Mouse (Mus musculus) spleen, adult 2 months (tissue): ENCODE measurements around the gene Gm10273. TPM values are rescaled to one million over a fixed set of nuclear protein-coding genes. Genes with fewer than 3 reads are reported as not detected.

Source experiments
- DNase-seq, 2 experiments: peaks; one replicate each; pipeline versions ENCODE4 v3.0.0 to v3.0.0-alpha.2; 2012 to 2021; ENCODE audit warnings: low spot score in 2 of 2, low read depth in 1 of 2
- H3K27ac ChIP-seq: fragments of 200-500 bp; 2 replicates; pipeline ENCODE4 v1.5.1; 2012; ENCODE audit warnings: low read length, inconsistent platforms; ENCODE audit not compliant: insufficient read depth
- H3K27me3 ChIP-seq: fragments of 200-500 bp; 2 replicates; pipeline ENCODE4 v1.6.1; 2012; ENCODE audit warnings: mild to moderate bottlenecking, moderate library complexity, low read length, inconsistent platforms; ENCODE audit not compliant: control insufficient read depth, insufficient read depth
- H3K36me3 ChIP-seq: fragments of 200-500 bp; 2 replicates; pipeline ENCODE4 v1.6.1; 2012; ENCODE audit warnings: mild to moderate bottlenecking, low read length, inconsistent platforms; ENCODE audit not compliant: control insufficient read depth, insufficient read depth
- H3K4me1 ChIP-seq: fragments of 200-500 bp; 2 replicates; pipeline ENCODE4 v1.6.1; 2011; ENCODE audit warnings: inconsistent platforms; ENCODE audit not compliant: control insufficient read depth, insufficient read depth, insufficient read length
- H3K4me3 ChIP-seq: fragments of 200-500 bp; 2 replicates; pipeline ENCODE4 v1.5.1; 2011; ENCODE audit warnings: mild to moderate bottlenecking, inconsistent platforms; ENCODE audit not compliant: insufficient read depth, insufficient read length; ENCODE audit errors: extremely low read depth
- CTCF ChIP-seq: fragments of 200-500 bp; IDR thresholded peaks from 2 replicates; pipeline ENCODE4 v1.5.1; 2011; ENCODE audit warnings: mild to moderate bottlenecking, inconsistent platforms; ENCODE audit not compliant: insufficient read depth, insufficient read length, insufficient replicate concordance; ENCODE audit errors: extremely low read depth
- POLR2A ChIP-seq: fragments of 200-500 bp; IDR thresholded peaks from 2 replicates; pipeline ENCODE4 v1.6.1; 2011; ENCODE audit warnings: low read depth, low read length, inconsistent platforms
- WGBS: fragments of 180-500 bp; shearing (Covaris S2); methylation state at CpG from one replicate; pipeline ENCODE4 v1.1.7; 2018; 5-methylcytosine and 5-hydroxymethylcytosine counted together
- polyA plus RNA-seq: library from polyadenylated mRNA; depleted of rRNA; stranded (reverse); fragments of >200 nt; gene quantifications from 2 replicates; pipeline ENCODE4 v1.2.3, GENCODE M21; 2012

The Gm10273 gene
- polyA plus RNA-seq, 1 experiment = 1.7 TPM

- 83% methylated on average over 2 of the region's 2 CpGs for WGBS
- Histone ChIP-seq H3K4me3 (no peak overlapping the region), H3K27me3 (no peaks in the 10 kb centered on the region), H3K4me1 (no peaks in the 10 kb centered on the region), H3K36me3 (peaks cover 18% of the 10 kb centered on the region), H3K27ac (no peak overlapping the region)
- no peak for DNase-seq
- TF ChIP-seq POLR2A = no peak
- TF ChIP-seq CTCF = no peak
Observed at GRCm38 (mm10) chr10:59363208-59363607, 32.2 kb upstream of the Gm10273 start.

- H3K27me3 ChIP-seq = no peaks in the 10 kb centered on the region
- H3K27ac ChIP-seq = no peak overlapping the region
- TF ChIP-seq CTCF (no peak), POLR2A (no peak)
- H3K36me3 ChIP-seq = peaks cover 19% of the 10 kb centered on the region
- no peak overlapping the region for H3K4me3 ChIP-seq
- no peak for DNase-seq
- no peaks in the 10 kb centered on the region for H3K4me1 ChIP-seq
- WGBS = 91% methylated on average over 3 of the region's 3 CpGs
Observed at GRCm38 (mm10) chr10:59364551-59364950, 30.9 kb upstream of the Gm10273 start.

GRCm38 (mm10) chr10:59365804-59366589, 29.4 kb upstream of the Gm10273 start:
- TF ChIP-seq CTCF (no peak), POLR2A (no peak)
- no peak for DNase-seq
- Histone ChIP-seq H3K36me3 (peaks cover 27% of the 10 kb centered on the region), H3K4me1 (no peaks in the 10 kb centered on the region), H3K27me3 (no peaks in the 10 kb centered on the region), H3K4me3 (no peak overlapping the region), H3K27ac (no peak overlapping the region)
- WGBS = 92% methylated on average over 5 of the region's 5 CpGs

GRCm38 (mm10) chr10:59366746-59367145, 28.7 kb upstream of the Gm10273 start:
- H3K4me1 ChIP-seq = no peaks in the 10 kb centered on the region
- H3K27me3 ChIP-seq = no peaks in the 10 kb centered on the region
- DNase-seq = no peak
- 97% methylated on average over 4 of the region's 4 CpGs for WGBS
- TF ChIP-seq POLR2A (no peak), CTCF (no peak)
- H3K27ac ChIP-seq = no peak overlapping the region
- peaks cover 29% of the 10 kb centered on the region for H3K36me3 ChIP-seq
- H3K4me3 ChIP-seq = no peak overlapping the region

- Histone ChIP-seq H3K27ac (no peak overlapping the region), H3K36me3 (peaks cover 29% of the 10 kb centered on the region), H3K27me3 (no peaks in the 10 kb centered on the region), H3K4me1 (no peaks in the 10 kb centered on the region), H3K4me3 (no peak overlapping the region)
- WGBS = 87% methylated on average over 4 of the region's 4 CpGs
- TF ChIP-seq POLR2A (no peak), CTCF (no peak)
- no peak for DNase-seq
Observed at GRCm38 (mm10) chr10:59367206-59367605, 28.2 kb upstream of the Gm10273 start.

GRCm38 (mm10) chr10:59368729-59369128, 26.7 kb upstream of the Gm10273 start:
- Histone ChIP-seq H3K36me3 (peaks cover 26% of the 10 kb centered on the region), H3K27ac (no peak overlapping the region), H3K4me3 (no peak overlapping the region), H3K4me1 (no peaks in the 10 kb centered on the region), H3K27me3 (no peaks in the 10 kb centered on the region)
- 94% methylated on average over 8 of the region's 8 CpGs for WGBS
- no peak for TF ChIP-seq POLR2A
- TF ChIP-seq CTCF = no peak
- no peak for DNase-seq

GRCm38 (mm10) chr10:59369426-59369825, 26.0 kb upstream of the Gm10273 start:
- H3K36me3 ChIP-seq = peaks cover 25% of the 10 kb centered on the region
- DNase-seq = no peak
- 76% methylated on average over 9 of the region's 9 CpGs for WGBS
- H3K27ac ChIP-seq = no peak overlapping the region
- no peak for TF ChIP-seq POLR2A
- no peak for TF ChIP-seq CTCF
- H3K27me3 ChIP-seq = no peaks in the 10 kb centered on the region
- H3K4me1 ChIP-seq = no peaks in the 10 kb centered on the region
- no peak overlapping the region for H3K4me3 ChIP-seq
